Mouse (Mus musculus) small intestine, adult 2 months (tissue): ENCODE measurements at regions not wholly inside any gene's neighbourhood (a gene's known extent, or its start where the extent isn't known, plus 50 kb on each side); places are given as distances from the start of the nearest gene placed in this dataset.

Experiments
- CTCF ChIP-seq: fragments of 200-500 bp; IDR thresholded peaks from 2 replicates; pipeline ENCODE4 v1.5.1; 2012; ENCODE audit warnings: low read depth, mild to moderate bottlenecking, control low read depth, inconsistent platforms, low read length, moderate library complexity, mixed read lengths; ENCODE audit not compliant: insufficient replicate concordance, insufficient read length; ENCODE audit errors: extremely low read depth
- POLR2A ChIP-seq: fragments of 200-500 bp; IDR thresholded peaks from 2 replicates; pipeline ENCODE4 v1.6.1; 2012; ENCODE audit warnings: low read depth, mild to moderate bottlenecking, control low read depth, inconsistent platforms, low read length, moderate library complexity

GRCm38 (mm10) chr5:148765993-148766392 is 163.1 kb downstream of the Katnal1 start:
- TF ChIP-seq CTCF (no peak), POLR2A (no peak)
